Mouse (Mus musculus): Measurements from ENCODE around the gene Tmcc3. TPM values are rescaled to one million over a fixed set of nuclear protein-coding genes. Genes with fewer than 3 reads are reported as not detected.

The Tmcc3 gene
- polyA plus RNA-seq, 1 experiment from 2014 or later: 2.8 TPM

DNA sequence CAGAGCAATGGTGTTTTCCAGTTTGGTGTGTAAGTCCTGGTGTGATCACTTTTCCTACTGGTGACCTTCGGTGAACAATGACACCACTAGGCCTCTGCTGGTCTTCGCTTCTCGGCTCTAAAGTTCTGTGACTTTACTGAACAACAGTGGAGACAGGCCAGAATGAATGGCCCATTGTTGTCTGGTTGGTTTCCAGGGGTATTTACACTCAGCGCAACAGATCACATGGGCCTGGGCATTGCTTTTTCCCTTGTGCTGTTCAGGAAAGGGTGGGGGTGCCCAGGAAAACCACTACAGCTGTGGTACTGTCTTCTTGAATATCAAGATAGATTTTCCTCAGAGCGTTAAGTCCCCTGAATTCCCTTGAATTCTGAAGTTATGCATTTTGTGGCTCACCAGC is 38.5 kb downstream of the Tmcc3 start:
- H3K27ac ChIP-seq (ENCODE audit: low read depth, low read length): no peak overlapping the region
- no peak for ATAC-seq (replicated peaks; ENCODE audit: low FRiP score)
- no peaks in the 10 kb centered on the region for H3K36me3 ChIP-seq (ENCODE audit: control insufficient read depth, insufficient read depth, low read length)
- H3K9ac ChIP-seq (ENCODE audit: low read length): no peak overlapping the region
- H3K4me1 ChIP-seq (replicated peaks; ENCODE audit: control insufficient read depth, insufficient read depth, low read length): no peaks in the 10 kb centered on the region
- H3K9me3 ChIP-seq (ENCODE audit: control insufficient read depth, low read length): no peaks in the 10 kb centered on the region
- WGBS: 70% methylated on average over 5 of the region's 5 CpGs
- H3K4me2 ChIP-seq (ENCODE audit: low read depth, low read length, severe bottlenecking): no peak overlapping the region
- H3K27me3 ChIP-seq (ENCODE audit: control insufficient read depth, insufficient read depth, low read length): no peaks in the 10 kb centered on the region
- no peak overlapping the region for H3K4me3 ChIP-seq (ENCODE audit: low read depth, low read length)
- no peak for DNase-seq (ENCODE audit: low spot score)

DNA sequence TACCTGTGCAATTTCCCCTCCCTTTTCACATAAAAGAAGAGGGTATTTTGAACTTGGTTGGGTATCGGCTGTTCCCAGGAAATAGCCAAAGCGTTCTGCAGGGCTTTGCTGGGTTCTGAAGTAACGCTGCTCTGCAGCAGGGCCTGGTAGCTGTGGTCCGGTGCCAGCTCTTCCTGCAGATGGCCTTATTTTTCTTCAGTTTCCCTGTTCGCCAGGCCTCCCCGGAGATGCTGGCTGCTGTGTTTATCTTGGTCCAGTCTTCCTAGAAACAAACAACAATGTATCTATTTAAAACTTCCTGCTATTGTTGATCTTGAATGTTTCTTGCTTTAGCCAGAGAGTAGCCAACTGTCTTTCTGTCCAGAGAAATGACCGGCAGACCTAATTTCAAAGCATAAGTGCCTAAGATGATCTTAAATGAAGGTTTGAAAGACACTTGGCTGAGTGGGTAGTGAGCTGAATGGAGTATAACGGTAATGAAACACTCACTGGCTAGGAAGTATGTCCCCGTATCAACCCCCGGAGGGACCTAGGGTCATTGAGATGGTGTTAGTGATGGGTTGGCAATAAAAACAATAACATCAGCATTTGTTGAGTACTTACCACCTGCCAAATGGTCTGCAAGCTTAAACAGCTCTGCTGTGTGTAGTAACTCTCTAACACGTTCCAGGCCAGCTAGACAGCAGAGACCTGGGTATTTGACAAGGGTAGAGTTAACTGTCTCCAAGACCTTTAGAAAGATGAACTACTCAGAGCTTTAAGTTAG is 39.3 kb downstream of the Tmcc3 start:
- 87% methylated on average over 11 of the region's 11 CpGs for WGBS
- DNase-seq (ENCODE audit: low spot score) (no peak), ATAC-seq (replicated peaks; ENCODE audit: low FRiP score) (no peak)
- no peak overlapping the region for H3K27ac ChIP-seq (ENCODE audit: low read depth, low read length)
- H3K9me3 ChIP-seq (ENCODE audit: control insufficient read depth, low read length): no peaks in the 10 kb centered on the region
- no peak overlapping the region for H3K9ac ChIP-seq (ENCODE audit: low read length)
- H3K4me1 ChIP-seq (replicated peaks; ENCODE audit: control insufficient read depth, insufficient read depth, low read length): no peaks in the 10 kb centered on the region
- no peak overlapping the region for H3K4me2 ChIP-seq (ENCODE audit: low read depth, low read length, severe bottlenecking)
- no peak overlapping the region for H3K4me3 ChIP-seq (ENCODE audit: low read depth, low read length)
- H3K36me3 ChIP-seq (ENCODE audit: control insufficient read depth, insufficient read depth, low read length): no peaks in the 10 kb centered on the region
- H3K27me3 ChIP-seq (ENCODE audit: control insufficient read depth, insufficient read depth, low read length): no peaks in the 10 kb centered on the region

DNA sequence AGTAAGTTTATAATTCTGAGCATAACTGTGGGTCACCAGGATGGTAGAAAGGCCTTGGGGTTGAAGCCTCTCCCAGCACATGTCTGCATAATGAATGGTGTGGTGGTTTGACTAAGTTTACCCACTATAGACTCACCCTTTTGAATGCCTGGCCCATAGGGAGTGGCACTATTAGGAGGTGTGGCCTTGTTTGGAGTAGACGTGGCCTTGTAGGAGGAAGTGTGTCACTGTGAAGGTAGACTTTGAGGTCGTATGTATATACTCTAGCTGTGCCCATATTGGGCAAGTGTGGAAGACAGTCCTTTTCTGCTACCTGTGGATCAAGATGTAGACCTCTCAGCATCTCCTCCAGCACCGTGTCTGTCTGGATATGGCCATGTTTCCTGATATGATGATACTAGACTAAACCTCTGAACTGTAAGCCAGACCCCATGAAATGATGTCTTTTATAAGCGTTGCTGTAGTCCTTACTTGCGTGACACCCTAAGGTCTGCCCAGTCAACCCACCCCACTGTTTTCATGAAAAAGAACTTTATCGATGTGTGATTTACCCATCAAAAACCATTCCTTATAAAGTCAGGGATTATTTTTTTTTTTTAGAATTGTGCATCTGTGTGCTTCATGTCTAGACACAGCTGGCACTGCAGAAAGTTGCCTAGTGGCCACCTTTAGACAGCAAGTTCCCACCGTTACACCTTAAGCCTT is 40.6 kb downstream of the Tmcc3 start:
- H3K4me2 ChIP-seq (ENCODE audit: low read depth, low read length, severe bottlenecking): no peak overlapping the region
- no peaks in the 10 kb centered on the region for H3K9me3 ChIP-seq (ENCODE audit: control insufficient read depth, low read length)
- H3K4me1 ChIP-seq (replicated peaks; ENCODE audit: control insufficient read depth, insufficient read depth, low read length): no peaks in the 10 kb centered on the region
- no peak for ATAC-seq (replicated peaks; ENCODE audit: low FRiP score)
- DNase-seq (ENCODE audit: low spot score): no peak
- H3K27me3 ChIP-seq (ENCODE audit: control insufficient read depth, insufficient read depth, low read length): no peaks in the 10 kb centered on the region
- H3K27ac ChIP-seq (ENCODE audit: low read depth, low read length): no peak overlapping the region
- no peaks in the 10 kb centered on the region for H3K36me3 ChIP-seq (ENCODE audit: control insufficient read depth, insufficient read depth, low read length)
- 93% methylated on average over 7 of the region's 7 CpGs for WGBS
- no peak overlapping the region for H3K9ac ChIP-seq (ENCODE audit: low read length)
- H3K4me3 ChIP-seq (ENCODE audit: low read depth, low read length): no peak overlapping the region

DNA sequence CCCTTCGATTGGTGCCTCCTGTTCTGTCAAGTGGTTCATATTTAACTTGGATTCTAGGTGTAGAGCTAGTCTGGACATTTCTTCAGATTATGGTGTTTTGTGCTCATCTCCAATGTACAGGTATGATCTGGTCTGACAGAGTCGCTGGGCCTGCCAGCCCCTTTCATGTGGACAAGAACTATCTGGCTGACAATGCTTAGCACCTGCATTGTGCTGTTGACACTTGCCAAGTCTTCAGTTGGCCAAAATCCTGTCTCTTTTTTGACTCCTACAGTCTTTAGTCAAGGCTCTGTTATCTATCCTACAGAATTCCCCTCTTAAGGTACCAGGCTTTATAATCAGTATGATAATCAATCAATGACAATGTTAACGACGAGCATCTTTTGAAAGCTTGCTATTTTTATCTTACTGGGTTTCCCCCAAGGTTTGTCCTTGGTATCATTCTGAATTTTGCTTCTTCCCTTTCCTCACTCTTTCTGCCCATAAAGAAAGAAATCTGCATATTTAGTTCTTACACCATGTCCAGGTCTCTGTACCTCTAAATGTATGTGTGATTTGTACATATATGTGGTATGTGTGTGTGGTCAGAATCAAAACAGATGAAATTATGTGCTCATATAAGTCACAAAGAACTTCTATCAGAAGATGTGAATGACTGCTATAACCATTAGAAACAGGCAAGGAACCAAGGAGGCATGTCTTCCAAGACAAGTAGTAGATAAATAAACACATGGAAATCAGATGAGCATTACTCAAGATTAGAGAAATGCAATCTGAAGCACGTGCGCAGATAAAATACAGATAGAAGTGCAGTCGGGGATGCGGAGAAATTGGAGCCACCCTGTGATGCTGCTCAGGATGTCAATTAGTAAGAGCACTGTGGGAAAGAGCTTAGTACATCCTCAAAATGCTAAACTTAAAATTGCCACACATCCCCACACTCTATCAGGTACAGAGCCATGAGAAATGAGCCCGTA is 41.4 kb downstream of the Tmcc3 start:
- H3K4me2 ChIP-seq (ENCODE audit: low read depth, low read length, severe bottlenecking): no peak overlapping the region
- H3K4me3 ChIP-seq (ENCODE audit: low read depth, low read length): no peak overlapping the region
- no peak for ATAC-seq (replicated peaks; ENCODE audit: low FRiP score)
- no peak overlapping the region for H3K9ac ChIP-seq (ENCODE audit: low read length)
- 96% methylated on average over 9 of the region's 9 CpGs for WGBS
- no peaks in the 10 kb centered on the region for H3K36me3 ChIP-seq (ENCODE audit: control insufficient read depth, insufficient read depth, low read length)
- H3K9me3 ChIP-seq (ENCODE audit: control insufficient read depth, low read length): no peaks in the 10 kb centered on the region
- no peaks in the 10 kb centered on the region for H3K4me1 ChIP-seq (replicated peaks; ENCODE audit: control insufficient read depth, insufficient read depth, low read length)
- H3K27ac ChIP-seq (ENCODE audit: low read depth, low read length): no peak overlapping the region
- H3K27me3 ChIP-seq (ENCODE audit: control insufficient read depth, insufficient read depth, low read length): no peaks in the 10 kb centered on the region
- no peak for DNase-seq (ENCODE audit: low spot score)

DNA sequence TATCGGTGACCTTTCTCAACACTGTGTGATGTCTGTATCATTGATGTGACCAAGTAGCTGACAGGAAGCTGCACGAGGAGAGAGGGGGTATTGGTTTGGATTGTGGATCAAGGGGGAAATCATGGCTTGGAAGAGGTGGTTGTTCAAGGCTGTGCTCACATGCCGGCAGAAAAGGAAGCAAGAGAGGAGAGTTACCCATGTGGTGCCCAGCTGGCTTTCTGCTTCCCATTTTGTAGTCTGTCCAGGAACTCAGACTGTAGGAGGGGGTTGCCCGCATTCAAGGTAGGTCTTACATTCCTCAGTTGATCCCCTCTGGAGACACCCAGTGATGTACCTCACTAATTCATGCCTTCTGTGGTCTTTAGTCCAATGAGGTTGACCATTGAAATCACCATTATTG is 42.3 kb downstream of the Tmcc3 start:
- WGBS: 84% methylated on average over 4 of the region's 4 CpGs
- Histone ChIP-seq H3K4me2 (ENCODE audit: low read depth, low read length, severe bottlenecking) (no peak overlapping the region), H3K36me3 (ENCODE audit: control insufficient read depth, insufficient read depth, low read length) (no peaks in the 10 kb centered on the region), H3K27me3 (ENCODE audit: control insufficient read depth, insufficient read depth, low read length) (no peaks in the 10 kb centered on the region), H3K27ac (ENCODE audit: low read depth, low read length) (no peak overlapping the region), H3K4me1 (replicated peaks; ENCODE audit: control insufficient read depth, insufficient read depth, low read length) (no peaks in the 10 kb centered on the region), H3K4me3 (ENCODE audit: low read depth, low read length) (no peak overlapping the region), H3K9ac (ENCODE audit: low read length) (no peak overlapping the region), H3K9me3 (ENCODE audit: control insufficient read depth, low read length) (no peaks in the 10 kb centered on the region)
- no peak for DNase-seq (ENCODE audit: low spot score)
- no peak for ATAC-seq (replicated peaks; ENCODE audit: low FRiP score)

DNA sequence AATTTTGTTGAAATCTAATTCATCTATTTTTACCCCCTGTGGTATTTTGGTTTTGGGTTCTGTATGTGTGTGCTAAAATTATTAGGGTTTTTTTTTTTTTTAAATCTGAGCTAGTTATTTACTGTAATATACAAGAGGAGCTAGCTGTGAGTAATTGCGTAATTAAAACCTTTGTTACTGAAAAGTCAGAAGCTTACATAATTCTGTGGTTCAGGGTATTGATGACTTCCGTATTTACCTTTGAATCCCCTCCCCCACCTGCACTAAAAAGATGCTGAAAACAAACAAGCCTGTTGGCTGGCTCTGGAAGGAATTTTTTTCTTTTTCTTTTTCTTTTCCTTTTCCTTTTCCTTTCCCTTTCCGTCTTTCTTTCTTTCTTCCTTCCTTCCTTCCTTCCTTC is 42.7 kb downstream of the Tmcc3 start:
- WGBS: 81% methylated on average over 3 of the region's 3 CpGs
- no peaks in the 10 kb centered on the region for H3K9me3 ChIP-seq (ENCODE audit: control insufficient read depth, low read length)
- no peaks in the 10 kb centered on the region for H3K4me1 ChIP-seq (replicated peaks; ENCODE audit: control insufficient read depth, insufficient read depth, low read length)
- H3K4me2 ChIP-seq (ENCODE audit: low read depth, low read length, severe bottlenecking): no peak overlapping the region
- no peaks in the 10 kb centered on the region for H3K36me3 ChIP-seq (ENCODE audit: control insufficient read depth, insufficient read depth, low read length)
- DNase-seq (ENCODE audit: low spot score): no peak
- H3K27me3 ChIP-seq (ENCODE audit: control insufficient read depth, insufficient read depth, low read length): no peaks in the 10 kb centered on the region
- H3K4me3 ChIP-seq (ENCODE audit: low read depth, low read length): no peak overlapping the region
- H3K9ac ChIP-seq (ENCODE audit: low read length): no peak overlapping the region
- H3K27ac ChIP-seq (ENCODE audit: low read depth, low read length): no peak overlapping the region
- no peak for ATAC-seq (replicated peaks; ENCODE audit: low FRiP score)

DNA sequence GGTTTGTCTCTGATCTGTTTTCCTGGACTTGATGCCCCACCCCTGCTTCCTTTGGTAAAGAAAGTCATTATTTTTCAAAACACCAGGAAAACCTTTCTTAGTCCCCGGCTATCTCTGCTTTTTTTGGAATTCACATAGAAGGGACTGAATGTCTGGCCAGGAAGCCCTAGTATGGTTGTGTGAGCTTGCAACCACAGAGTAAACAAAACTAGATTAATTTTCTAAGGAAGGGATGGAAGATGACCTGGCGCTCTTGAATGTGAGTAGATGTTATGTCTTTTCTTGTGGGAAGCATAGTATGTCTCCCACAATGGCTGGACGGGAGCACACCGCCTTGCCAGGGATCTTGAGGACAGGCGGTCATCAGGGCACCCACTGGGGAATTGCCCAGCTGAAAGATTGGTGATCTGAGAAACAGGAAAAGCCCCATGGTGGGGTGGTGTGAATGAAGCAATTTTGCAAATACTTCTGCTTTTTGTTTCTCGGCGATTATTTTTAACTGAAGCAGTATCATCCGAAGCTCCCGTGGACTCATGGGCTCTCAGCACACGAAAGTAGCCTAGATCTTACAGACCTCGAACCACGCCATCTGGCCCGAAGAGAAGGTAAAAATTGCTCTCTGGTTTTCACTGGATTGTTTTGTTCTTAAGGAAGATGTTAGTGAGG is 44.9 kb downstream of the Tmcc3 start:
- Histone ChIP-seq H3K27ac (ENCODE audit: low read depth, low read length) (no peak overlapping the region), H3K4me2 (ENCODE audit: low read depth, low read length, severe bottlenecking) (no peak overlapping the region), H3K9ac (ENCODE audit: low read length) (no peak overlapping the region), H3K9me3 (ENCODE audit: control insufficient read depth, low read length) (peaks cover 2% of the 10 kb centered on the region; the same call in 1 of the 2 replicates), H3K4me3 (ENCODE audit: low read depth, low read length) (no peak overlapping the region), H3K4me1 (replicated peaks; ENCODE audit: control insufficient read depth, insufficient read depth, low read length) (no peaks in the 10 kb centered on the region), H3K36me3 (ENCODE audit: control insufficient read depth, insufficient read depth, low read length) (no peaks in the 10 kb centered on the region), H3K27me3 (ENCODE audit: control insufficient read depth, insufficient read depth, low read length) (no peaks in the 10 kb centered on the region)
- ATAC-seq (replicated peaks; ENCODE audit: low FRiP score): no peak
- DNase-seq (ENCODE audit: low spot score): no peak
- 90% methylated on average over 13 of the region's 13 CpGs for WGBS

DNA sequence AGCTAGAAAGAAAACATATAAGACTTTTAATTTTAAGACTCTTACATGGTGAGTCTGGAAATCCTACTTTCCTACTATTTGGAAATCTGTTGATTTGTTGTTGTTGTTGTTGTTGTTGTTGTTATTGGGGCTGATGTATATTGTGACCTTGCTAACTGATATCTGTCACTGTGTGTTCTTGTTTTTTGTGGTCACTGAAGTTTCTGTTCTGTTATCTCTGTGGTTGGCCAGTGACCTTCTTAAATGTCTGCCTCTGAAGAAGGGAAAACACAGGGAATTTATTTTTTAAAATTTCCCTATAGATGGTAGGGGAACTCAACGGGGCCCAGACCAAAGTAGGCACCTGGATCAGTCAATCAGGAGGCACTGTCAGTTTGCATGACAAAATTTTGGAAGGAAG is 48.9 kb downstream of the Tmcc3 start:
- no peak for ATAC-seq (replicated peaks; ENCODE audit: low FRiP score)
- Histone ChIP-seq H3K9me3 (ENCODE audit: control insufficient read depth, low read length) (peaks cover 4% of the 10 kb centered on the region; the same call in 1 of the 2 replicates), H3K4me1 (replicated peaks; ENCODE audit: control insufficient read depth, insufficient read depth, low read length) (no peaks in the 10 kb centered on the region), H3K27ac (ENCODE audit: low read depth, low read length) (no peak overlapping the region), H3K27me3 (ENCODE audit: control insufficient read depth, insufficient read depth, low read length) (no peaks in the 10 kb centered on the region), H3K4me3 (ENCODE audit: low read depth, low read length) (no peak overlapping the region), H3K4me2 (ENCODE audit: low read depth, low read length, severe bottlenecking) (no peak overlapping the region), H3K9ac (ENCODE audit: low read length) (no peak overlapping the region), H3K36me3 (ENCODE audit: control insufficient read depth, insufficient read depth, low read length) (no peaks in the 10 kb centered on the region)
- no peak for DNase-seq (ENCODE audit: low spot score)
- 57% methylated on average over 1 of the region's 1 CpGs for WGBS

All from forebrain, embryonic 11.5 days (tissue).